Mouse (Mus musculus): ENCODE data around the gene Olfr513.
A peak's percentile ranks its signal among the peaks of the same experiment; 100 is the strongest.

The Olfr513 gene

GRCm38 (mm10) chr7:108750673-108751072, at the start of gene Olfr513:
Olfr513 (plus strand) TSS chr7:108750973.
- DNase-seq (ENCODE audit: low read depth, low spot score) = no peak

GRCm38 (mm10) chr7:108713020-108713419, 37.8 kb upstream of the Olfr513 start, which contains the start of gene Olfr512:
Olfr512 (plus strand) TSS chr7:108713320.
- no peak for DNase-seq (ENCODE audit: low read depth, low spot score)

GRCm38 (mm10) chr7:108760411-108760810, 9.6 kb downstream of the Olfr513 start:
- peak; percentile 8 for DNase-seq (ENCODE audit: low read depth, low spot score)

GRCm38 (mm10) chr7:108797205-108797933, 46.6 kb downstream of the Olfr513 start:
- peak; percentile 42 for DNase-seq (ENCODE audit: low read depth, low spot score)
